Comparison of ENCODE assay signal across 20 mouse cellular contexts in genomic region chr15:96046651-96047050, GRCm38 (mm10).
DNase-seq lines count a peak whose midpoint lies in the region; ATAC-seq lines count a peak whose summit lies in the region.
"Had no signal": no experiment of that assay in that cellular context is flagged by ENCODE, and none has a peak within 500 bp of the region (broad histone marks: within the 10 kb centered on the region; RNA-seq: fewer than 3 reads in every experiment).

No protein-coding gene starts in this region.

- no peak overlapping the region for H3K9ac ChIP-seq in limb, embryonic 11.5 days (ENCODE audit: low read length)
- H3K9ac ChIP-seq: embryonic facial prominence, embryonic 12.5 days; forebrain, embryonic 13.5 days; forebrain, postnatal 0 days; heart, embryonic 13.5 days had no signal

- no peak overlapping the region for H3K4me2 ChIP-seq in limb, embryonic 11.5 days (ENCODE audit: low read depth, severe bottlenecking)
- H3K4me2 ChIP-seq: embryonic facial prominence, embryonic 12.5 days; forebrain, embryonic 13.5 days; heart, embryonic 13.5 days had no signal

- DNase-seq in limb, embryonic 11.5 days (ENCODE audit: low spot score), result peak; percentile 40
- no peak for DNase-seq in limb, embryonic 10.5 days (ENCODE audit: low spot score)
- DNase-seq in embryo, embryonic 11 days, result peak; percentile 37
- peak; percentile 68 for DNase-seq in forelimb bud, embryonic 11.5 days (ENCODE audit: low read depth, low spot score)
- no peak for DNase-seq in left cerebral cortex, adult 8-10 months (ENCODE audit: low spot score in 2 of 2)
- DNase-seq in T-cell, adult 2 months (ENCODE audit: low spot score), result no peak
- DNase-seq in ovary, postnatal 10 days (ENCODE audit: low spot score), result no peak
- DNase-seq: adrenal gland, adult 8-10 months; adrenal gland, postnatal 36 days; cerebellum, adult 2 months; cerebellum, postnatal 10 days; forebrain, postnatal 0 days; gastrocnemius, adult 2 months; gastrocnemius, postnatal 36 days; heart, adult 11 months; heart, postnatal 36 days had no signal

- no peaks in the 10 kb centered on the region for H3K36me3 ChIP-seq in limb, embryonic 11.5 days (ENCODE audit: control insufficient read depth, insufficient read depth, low read length)
- no peaks in the 10 kb centered on the region for H3K36me3 ChIP-seq in limb, embryonic 10.5 days
- H3K36me3 ChIP-seq: embryonic facial prominence, embryonic 12.5 days; heart, embryonic 13.5 days had no signal

- peaks cover 9% of the 10 kb centered on the region; the same call in 1 of the 2 replicates for H3K4me1 ChIP-seq in limb, embryonic 11.5 days (ENCODE audit: control insufficient read depth, insufficient read depth, low read length)
- H3K4me1 ChIP-seq in limb, embryonic 10.5 days, result peaks cover 26% of the 10 kb centered on the region
- H3K4me1 ChIP-seq: forebrain, embryonic 13.5 days; heart, embryonic 13.5 days had no signal

- no peaks in the 10 kb centered on the region for H3K27me3 ChIP-seq in limb, embryonic 11.5 days (ENCODE audit: control insufficient read depth, insufficient read depth, low read length)
- H3K27me3 ChIP-seq in limb, embryonic 10.5 days (ENCODE audit: low read depth, poor library complexity, severe bottlenecking), result no peaks in the 10 kb centered on the region; the same call in 1 of the 2 replicates
- H3K27me3 ChIP-seq: embryonic facial prominence, embryonic 12.5 days; forebrain, embryonic 13.5 days; heart, embryonic 13.5 days had no signal

- H3K4me3 ChIP-seq in limb, embryonic 11.5 days (ENCODE audit: low read depth, low read length), result no peak overlapping the region
- H3K4me3 ChIP-seq in limb, embryonic 10.5 days, result no peak overlapping the region
- H3K4me3 ChIP-seq: embryonic facial prominence, embryonic 12.5 days; forebrain, embryonic 13.5 days; gastrocnemius, adult 2 months; heart, embryonic 13.5 days had no signal

- H3K9me3 ChIP-seq in limb, embryonic 11.5 days (ENCODE audit: control insufficient read depth, low read length), result no peaks in the 10 kb centered on the region
- no peaks in the 10 kb centered on the region for H3K9me3 ChIP-seq in limb, embryonic 10.5 days (replicated peaks)
- H3K9me3 ChIP-seq: embryonic facial prominence, embryonic 12.5 days; forebrain, embryonic 13.5 days; heart, embryonic 13.5 days had no signal

- no peak for ATAC-seq in limb, embryonic 11.5 days (ENCODE audit: insufficient number of reproducible peaks, low FRiP score, low TSS enrichment, low read depth)
- ATAC-seq: forebrain, embryonic 13.5 days; forebrain, postnatal 0 days; hindbrain, embryonic 16.5 days had no signal

- H3K27ac ChIP-seq in limb, embryonic 11.5 days (replicated peaks; ENCODE audit: low read depth, low read length), result no peak overlapping the region
- no peak overlapping the region for H3K27ac ChIP-seq in limb, embryonic 10.5 days
- H3K27ac ChIP-seq: embryonic facial prominence, embryonic 12.5 days; forebrain, embryonic 13.5 days; gastrocnemius, adult 2 months; heart, embryonic 13.5 days had no signal

- WGBS in limb, embryonic 11.5 days, result 22% methylated on average over 5 of the region's 5 CpGs
- 28% methylated on average over 5 of the region's 5 CpGs for WGBS in limb, embryonic 10.5 days

Comparison
In these comparisons a context has a peak if more than half of its experiments do, and no peak if none do; other contexts are left out.
1. DNase-seq: peak in limb, embryonic 11.5 days (single experiment), embryo, embryonic 11 days (single experiment) and forelimb bud, embryonic 11.5 days (single experiment); none in limb, embryonic 10.5 days (single experiment), left cerebral cortex, adult 8-10 months (0 of 2), T-cell, adult 2 months (single experiment) and ovary, postnatal 10 days (single experiment).